Mouse (Mus musculus) embryonic facial prominence, embryonic 15.5 days (tissue): ENCODE data around the gene Myo1a. TPM values are rescaled to one million over a fixed set of nuclear protein-coding genes. Genes with fewer than 3 reads are reported as not detected.

Experiments used
- ATAC-seq: fragments of 200-750 bp; cut with Nextera tagmentation; 2 replicates; pipeline ENCODE4 v1.8.0; 2017; ENCODE audit warnings: low read depth, moderate TSS enrichment; ENCODE audit not compliant: insufficient number of reproducible peaks, low FRiP score, low TSS enrichment
- H3K27ac ChIP-seq: fragments of 300-500 bp; sonication (generic); replicated peaks from 2 replicates; pipeline ENCODE4 v1.5.1; 2015; ENCODE audit warnings: mild to moderate bottlenecking, inconsistent platforms
- H3K27me3 ChIP-seq: fragments of 300-500 bp; sonication (generic); 2 replicates; pipeline ENCODE4 v1.6.1; 2015; ENCODE audit warnings: inconsistent platforms
- H3K36me3 ChIP-seq: fragments of 300-500 bp; sonication (generic); 2 replicates; pipeline ENCODE4 v1.6.1; 2015; ENCODE audit warnings: mild to moderate bottlenecking, inconsistent platforms
- H3K4me1 ChIP-seq: fragments of 300-500 bp; sonication (generic); 2 replicates; pipeline ENCODE4 v1.6.1; 2015; ENCODE audit warnings: inconsistent platforms
- H3K4me2 ChIP-seq: fragments of 300-500 bp; sonication (generic); replicated peaks from 2 replicates; pipeline ENCODE4 v1.6.1; 2015; ENCODE audit warnings: mild to moderate bottlenecking, inconsistent platforms
- H3K4me3 ChIP-seq: fragments of 300-500 bp; sonication (generic); replicated peaks from 2 replicates; pipeline ENCODE4 v1.5.1; 2015; ENCODE audit warnings: mild to moderate bottlenecking, inconsistent platforms
- H3K9ac ChIP-seq: fragments of 300-500 bp; sonication (generic); 2 replicates; pipeline ENCODE4 v1.6.1; 2015; ENCODE audit warnings: inconsistent platforms
- H3K9me3 ChIP-seq: fragments of 300-500 bp; sonication (generic); replicated peaks from 2 replicates; pipeline ENCODE4 v1.6.1; 2016; ENCODE audit warnings: inconsistent platforms
- WGBS: fragments of 180-500 bp; shearing (Covaris S2); methylation state at CpG from one replicate; pipeline ENCODE4 v1.1.7; 2015; 5-methylcytosine and 5-hydroxymethylcytosine counted together
- polyA plus RNA-seq: library from polyadenylated mRNA; unstranded; fragments of >200 nt; fragmentation: Nextera tagmentation; extraction: Ambion mirVana; gene quantifications from 2 replicates; pipeline ENCODE4 v1.2.1, GENCODE M21; 2015

The Myo1a gene
- polyA plus RNA-seq, 1 experiment from 2014 or later, result 0.57 TPM

DNA sequence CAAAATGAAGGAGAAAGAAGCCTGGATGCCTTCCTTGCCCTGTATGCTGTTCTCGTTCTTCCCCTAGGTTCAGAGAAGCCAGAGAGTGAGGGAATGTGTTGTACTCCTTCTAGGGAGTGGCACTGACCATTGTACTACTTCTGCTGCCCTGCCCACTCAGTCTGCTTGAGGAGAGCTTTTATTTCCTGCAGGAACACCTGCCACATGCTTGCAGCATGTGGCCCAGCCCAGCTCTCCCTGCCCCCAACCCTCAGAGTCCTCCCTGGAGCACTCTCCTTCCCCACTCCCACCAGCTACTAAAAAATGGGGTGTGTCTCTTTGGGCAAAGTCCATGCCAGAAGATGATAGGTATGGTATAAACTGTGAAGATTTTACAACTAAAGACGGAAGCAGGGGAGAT, 677 bp upstream of the Myo1a start:
- Histone ChIP-seq H3K9ac (no peak overlapping the region), H3K36me3 (0 out of 2 replicates have a peak, but pooled peaks cover 2% of the 10 kb centered on the region), H3K4me3 (no peak overlapping the region), H3K27me3 (no peaks in the 10 kb centered on the region), H3K9me3 (no peaks in the 10 kb centered on the region), H3K4me1 (no peaks in the 10 kb centered on the region), H3K27ac (no peak overlapping the region), H3K4me2 (no peak overlapping the region)
- 60% methylated on average over 2 of the region's 2 CpGs for WGBS
- no peak for ATAC-seq

- ATAC-seq, result no peak
- H3K27ac ChIP-seq, result no peak overlapping the region
- H3K4me2 ChIP-seq, result no peak overlapping the region
- no peaks in the 10 kb centered on the region for H3K9me3 ChIP-seq
- H3K4me1 ChIP-seq, result no peaks in the 10 kb centered on the region
- WGBS, result 90% methylated on average over 4 of the region's 4 CpGs
- H3K4me3 ChIP-seq, result no peak overlapping the region
- no peaks in the 10 kb centered on the region for H3K27me3 ChIP-seq
- no peaks in the 10 kb centered on the region for H3K36me3 ChIP-seq
- H3K9ac ChIP-seq, result no peak overlapping the region
Measured at GRCm38 (mm10) chr10:127705783-127706182, 813 bp downstream of the Myo1a start.

GRCm38 (mm10) chr10:127707721-127708120, 2.8 kb downstream of the Myo1a start:
- Histone ChIP-seq H3K36me3 (no peaks in the 10 kb centered on the region), H3K4me3 (no peak overlapping the region), H3K27ac (no peak overlapping the region), H3K4me1 (peaks cover 5% of the 10 kb centered on the region; the same call in 1 of the 2 replicates), H3K4me2 (no peak overlapping the region), H3K9ac (no peak overlapping the region), H3K9me3 (no peaks in the 10 kb centered on the region), H3K27me3 (no peaks in the 10 kb centered on the region)
- 90% methylated on average over 7 of the region's 7 CpGs for WGBS
- ATAC-seq, result no peak

GRCm38 (mm10) chr10:127708850-127709370, 3.9 kb downstream of the Myo1a start:
- WGBS, result 75% methylated on average over 3 of the region's 3 CpGs
- no peak for ATAC-seq

DNA sequence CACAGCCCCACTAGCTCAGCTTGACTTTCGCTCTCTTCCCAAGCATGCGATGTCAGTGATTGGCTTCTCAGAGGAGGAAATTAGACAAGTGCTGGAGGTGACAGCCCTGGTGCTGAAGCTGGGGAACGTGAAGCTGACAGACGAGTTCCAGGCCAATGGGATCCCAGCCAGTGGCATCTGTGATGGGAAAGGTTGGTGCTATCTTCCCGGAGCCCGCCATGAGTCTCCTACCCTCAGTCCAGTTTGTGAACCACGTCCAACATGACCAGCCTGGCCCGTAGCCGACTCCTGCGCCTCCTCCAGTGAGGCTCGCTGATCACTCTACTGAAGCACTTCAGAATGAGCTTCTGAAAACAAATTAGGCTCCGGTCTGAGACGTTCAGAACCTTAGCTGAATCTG, 5.4 kb downstream of the Myo1a start:
- H3K9ac ChIP-seq, result no peak overlapping the region
- H3K27me3 ChIP-seq, result no peaks in the 10 kb centered on the region
- ATAC-seq, result no peak
- no peaks in the 10 kb centered on the region for H3K9me3 ChIP-seq
- 73% methylated on average over 13 of the region's 13 CpGs for WGBS
- peaks cover 11% of the 10 kb centered on the region; the same call in 1 of the 2 replicates for H3K4me1 ChIP-seq
- H3K4me2 ChIP-seq, result no peak overlapping the region
- no peak overlapping the region for H3K4me3 ChIP-seq
- H3K36me3 ChIP-seq, result no peaks in the 10 kb centered on the region
- H3K27ac ChIP-seq, result no peak overlapping the region

More at GRCm38 (mm10) chr10:127708850-127709370, 3.9 kb downstream of the Myo1a start:
- Histone ChIP-seq H3K4me2 (no peak overlapping the region), H3K9ac (no peak overlapping the region), H3K36me3 (no peaks in the 10 kb centered on the region), H3K27me3 (no peaks in the 10 kb centered on the region), H3K4me3 (no peak overlapping the region), H3K27ac (no peak overlapping the region), H3K4me1 (peaks cover 11% of the 10 kb centered on the region; the same call in 1 of the 2 replicates), H3K9me3 (no peaks in the 10 kb centered on the region)

DNA sequence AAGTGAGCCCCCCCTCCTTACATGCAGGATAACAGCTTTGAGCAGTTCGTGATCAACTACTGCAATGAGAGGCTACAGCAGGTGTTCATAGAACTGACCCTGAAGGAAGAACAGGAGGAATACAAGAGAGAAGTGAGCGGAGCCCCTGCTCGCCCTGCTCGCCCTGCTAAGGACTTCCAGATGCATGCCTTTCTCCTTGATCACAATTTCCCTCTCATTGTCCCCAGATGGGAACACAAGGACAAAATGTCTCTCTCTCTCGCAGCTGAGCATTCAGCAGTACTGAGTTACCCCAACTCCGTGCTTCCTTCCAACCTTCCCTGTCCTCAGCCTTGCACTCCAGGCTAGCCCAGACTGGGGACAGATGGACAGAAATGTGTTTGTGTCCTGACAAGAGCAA, 7.8 kb downstream of the Myo1a start:
- 40% methylated on average over 6 of the region's 6 CpGs for whole genome bisulfite sequencing
- no peaks in the 10 kb centered on the region for H3K36me3 ChIP-seq
- no peaks in the 10 kb centered on the region for H3K9me3 ChIP-seq
- H3K4me3 ChIP-seq, result no peak overlapping the region
- H3K4me2 ChIP-seq, result no peak overlapping the region
- no peak overlapping the region for H3K9ac ChIP-seq
- no peaks in the 10 kb centered on the region for H3K27me3 ChIP-seq
- no peak for ATAC-seq
- peaks cover 11% of the 10 kb centered on the region; the same call in 1 of the 2 replicates for H3K4me1 ChIP-seq
- H3K27ac ChIP-seq, result no peak overlapping the region

DNA sequence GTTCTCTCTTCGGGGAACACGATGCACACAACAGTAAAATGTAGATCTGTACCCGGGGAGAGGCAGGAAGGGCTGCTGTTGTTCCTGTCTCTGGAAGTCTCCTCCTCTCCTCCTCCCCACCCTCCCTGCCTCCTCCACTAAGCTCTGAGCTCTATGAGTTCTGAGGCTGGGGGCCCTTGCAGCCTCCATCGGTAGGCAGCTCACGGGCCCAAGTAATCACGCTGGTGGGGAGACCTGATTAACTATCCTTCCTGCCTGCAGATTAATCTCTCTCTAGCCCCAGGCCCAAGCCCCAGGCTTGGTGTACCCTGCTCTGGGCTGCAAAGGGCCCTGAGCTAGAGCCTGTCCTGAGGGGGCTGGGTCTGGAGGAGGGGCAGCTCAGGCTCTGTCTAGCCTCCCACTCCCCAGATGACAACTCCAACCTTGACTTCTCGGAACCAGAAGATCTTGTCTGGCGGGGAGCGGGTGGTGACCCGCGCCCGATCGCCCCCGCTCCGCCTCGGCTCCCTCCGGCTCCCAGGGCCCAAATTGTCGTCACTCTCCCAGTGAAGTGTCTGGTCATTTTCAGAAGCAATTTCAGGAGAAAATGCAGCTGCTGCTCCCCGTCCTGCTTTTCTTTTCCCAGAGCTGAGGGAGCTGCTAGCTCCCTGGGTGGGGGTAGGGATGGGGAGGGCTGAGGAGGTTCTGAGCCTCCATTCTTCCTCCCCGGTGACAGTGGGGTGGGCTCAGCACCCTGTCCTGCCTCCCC, 16.9 kb downstream of the Myo1a start:
- H3K9ac ChIP-seq, result peak overlapping the region; percentile 15; the same call in 1 of the 2 replicates
- peaks cover 17% of the 10 kb centered on the region for H3K4me1 ChIP-seq
- WGBS, result 14% methylated on average over 20 of the region's 20 CpGs
- H3K36me3 ChIP-seq, result no peaks in the 10 kb centered on the region
- no peak overlapping the region for H3K27ac ChIP-seq
- no peak for ATAC-seq
- H3K9me3 ChIP-seq, result no peaks in the 10 kb centered on the region
- H3K27me3 ChIP-seq, result peaks cover 19% of the 10 kb centered on the region; the same call in 1 of the 2 replicates
- H3K4me2 ChIP-seq, result peak overlapping the region; percentile 34
- peak overlapping the region; percentile 13 for H3K4me3 ChIP-seq

GRCm38 (mm10) chr10:127724178-127724577, 19.2 kb downstream of the Myo1a start, which contains the start of gene Tac2:
TSS of gene Tac2 (plus strand) at chr10:127724478.
- no peak within 1 kb of the TSS for H3K4me2 ChIP-seq
- no peak within 1 kb of the TSS for H3K9ac ChIP-seq
- no peak within 1 kb of the TSS for H3K4me3 ChIP-seq
- H3K36me3 ChIP-seq, result no peaks in the 10 kb centered on the region
- H3K27me3 ChIP-seq, result peaks cover 24% of the 10 kb centered on the region; the same call in 1 of the 2 replicates
- H3K9me3 ChIP-seq, result no peaks in the 10 kb centered on the region
- ATAC-seq, result no peak
- H3K4me1 ChIP-seq, result peaks cover 17% of the 10 kb centered on the region
- 75% methylated on average over 3 of the region's 3 CpGs for WGBS
- H3K27ac ChIP-seq, result no peak within 1 kb of the TSS

- H3K9ac ChIP-seq, result no peak overlapping the region
- 61% methylated on average over 4 of the region's 4 CpGs for WGBS
- H3K4me2 ChIP-seq, result no peak overlapping the region
- H3K36me3 ChIP-seq, result no peaks in the 10 kb centered on the region
- no peaks in the 10 kb centered on the region for H3K9me3 ChIP-seq
- no peak overlapping the region for H3K27ac ChIP-seq
- peaks cover 17% of the 10 kb centered on the region for H3K4me1 ChIP-seq
- ATAC-seq, result no peak
- H3K4me3 ChIP-seq, result no peak overlapping the region
- peaks cover 24% of the 10 kb centered on the region; the same call in 1 of the 2 replicates for H3K27me3 ChIP-seq
Measured at GRCm38 (mm10) chr10:127725136-127725535, 20.2 kb downstream of the Myo1a start.

- Histone ChIP-seq H3K4me1 (peaks cover 5% of the 10 kb centered on the region; the same call in 1 of the 2 replicates), H3K9me3 (no peaks in the 10 kb centered on the region), H3K9ac (no peak overlapping the region), H3K4me2 (no peak overlapping the region), H3K27ac (no peak overlapping the region), H3K36me3 (no peaks in the 10 kb centered on the region), H3K27me3 (peaks cover 9% of the 10 kb centered on the region), H3K4me3 (no peak overlapping the region)
- no peak for ATAC-seq
- 57% methylated on average over 8 of the region's 8 CpGs for WGBS
Measured at GRCm38 (mm10) chr10:127728437-127728836, 23.5 kb downstream of the Myo1a start.

GRCm38 (mm10) chr10:127730285-127730932, 25.4 kb downstream of the Myo1a start:
- H3K4me1 ChIP-seq, result peaks cover 5% of the 10 kb centered on the region; the same call in 1 of the 2 replicates
- no peak overlapping the region for H3K4me3 ChIP-seq
- peaks cover 9% of the 10 kb centered on the region for H3K27me3 ChIP-seq
- H3K36me3 ChIP-seq, result no peaks in the 10 kb centered on the region
- H3K4me2 ChIP-seq, result no peak overlapping the region
- no peak overlapping the region for H3K9ac ChIP-seq
- no peak for ATAC-seq
- WGBS, result 47% methylated on average over 11 of the region's 11 CpGs
- H3K27ac ChIP-seq, result no peak overlapping the region
- H3K9me3 ChIP-seq, result no peaks in the 10 kb centered on the region
